Mouse (Mus musculus) brain, adult 10 weeks (tissue): ENCODE measurements around the gene Zmat1. TPM values are rescaled to one million over a fixed set of nuclear protein-coding genes. Genes with fewer than 3 reads are reported as not detected.

ENCODE experiments used
- polyA plus RNA-seq: library from polyadenylated mRNA; stranded (reverse); fragments of 350-450 nt; fragmentation: Illumina TruSeq; extraction: RNeasy Lipid Tissue Mini Kit (QIAGEN cat#74804); gene quantifications from one replicate; pipeline ENCODE4 v1.2.3, GENCODE M21; 2015; ENCODE audit warnings: low read depth, low replicate concordance

Gene Zmat1
- polyA plus RNA-seq, result 10.8 TPM

DNA sequence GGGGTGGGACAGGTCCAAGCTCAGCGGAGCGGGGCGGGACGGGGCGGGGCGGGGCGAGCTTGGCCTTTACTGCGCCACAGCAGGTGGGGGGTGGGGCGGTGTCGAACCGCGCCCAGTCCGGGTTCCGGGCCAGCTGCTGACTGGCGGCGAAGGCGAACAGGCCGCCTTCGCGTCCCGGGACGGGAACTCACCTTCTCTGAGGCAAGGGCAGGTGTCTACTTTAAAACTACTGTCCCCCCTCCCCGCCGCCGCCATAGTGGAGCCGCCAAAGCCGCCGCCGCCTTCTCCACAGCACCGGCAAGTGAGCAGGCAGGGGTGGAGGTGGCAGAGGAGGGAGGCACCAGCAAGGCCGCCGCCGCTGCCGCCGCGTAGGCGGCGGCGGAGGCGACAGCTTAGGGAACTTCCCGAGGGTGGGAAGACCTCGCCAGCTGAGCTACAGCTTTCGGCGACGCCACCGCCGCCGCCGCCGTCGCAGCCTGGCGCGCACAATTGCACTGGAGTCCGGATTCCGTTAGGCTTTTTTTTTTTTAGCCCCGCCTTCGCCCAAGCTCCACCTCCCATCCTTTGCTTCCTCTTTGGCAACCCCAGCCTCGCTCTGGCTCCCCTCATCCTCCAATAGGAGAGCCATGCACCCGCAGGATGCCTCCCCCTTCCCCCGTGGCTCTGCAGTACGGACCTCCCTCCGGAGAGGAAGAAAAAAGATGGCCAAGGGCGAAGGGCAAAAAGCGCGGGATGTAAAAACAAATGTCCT, at the start of gene Zmat1:
Gene Zmat1, minus strand, starts transcription at position 490 of the 751 bp plus-strand sequence.

GRCm38 (mm10) chrX:134964546-134964945, 44.5 kb downstream of the Zmat1 start, which contains the start of gene Nxf2:
TSS of gene Nxf2 (minus strand) at chrX:134964754.

Other genes starting within 250 kb of the Zmat1 start
- 84.0 TPM for gene Armcx2, start 200.0 kb downstream of the Zmat1 start, polyA plus RNA-seq
- gene Nxf2, start 44.5 kb downstream of the Zmat1 start, polyA plus RNA-seq, result 0.19 TPM
- not detected for gene Gm15023, start 168.4 kb upstream of the Zmat1 start, polyA plus RNA-seq
- 143 TPM for gene Tceal6, start 201.5 kb upstream of the Zmat1 start, polyA plus RNA-seq